Mouse (Mus musculus) urinary bladder, postnatal 14 days (tissue): ENCODE data around the gene Hoxa10.

ENCODE experiments used
- DNase-seq: peaks from one replicate; pipeline ENCODE4 v3.0.0; 2021; ENCODE audit warnings: low spot score

Gene Hoxa10

GRCm38 (mm10) chr6:52245040-52245756 lies 4.5 kb upstream of the Hoxa10 start:
- peak; percentile 55 for DNase-seq

- DNase-seq: no peak
These were observed 3.9 kb upstream of the Hoxa10 start for GRCm38 (mm10) chr6:52244471-52245039.

GRCm38 (mm10) chr6:52243681-52244121 lies 3.0 kb upstream of the Hoxa10 start:
- DNase-seq: no peak

- peak; percentile 23 for DNase-seq
These were observed 2.2 kb upstream of the Hoxa10 start for GRCm38 (mm10) chr6:52242801-52243332.

GRCm38 (mm10) chr6:52241001-52241621 lies 457 bp upstream of the Hoxa10 start:
- DNase-seq: peak; percentile 5

- peak; percentile 46 for DNase-seq
These were observed 847 bp downstream of the Hoxa10 start for GRCm38 (mm10) chr6:52239625-52240388.

- DNase-seq: peak; percentile 12
These were observed 1.7 kb downstream of the Hoxa10 start for GRCm38 (mm10) chr6:52238976-52239375.

- peak; percentile 30 for DNase-seq
These were observed 2.5 kb downstream of the Hoxa10 start for GRCm38 (mm10) chr6:52238155-52238545.

- DNase-seq: peak; percentile 58
These were observed 3.1 kb downstream of the Hoxa10 start for GRCm38 (mm10) chr6:52237346-52238154.

- DNase-seq: peak; percentile 29
These were observed 3.8 kb downstream of the Hoxa10 start for GRCm38 (mm10) chr6:52236806-52237205.

- DNase-seq: no peak
These were observed 4.8 kb downstream of the Hoxa10 start for GRCm38 (mm10) chr6:52235866-52236265.

GRCm38 (mm10) chr6:52235267-52235666 lies 5.4 kb downstream of the Hoxa10 start:
- peak; percentile 8 for DNase-seq

GRCm38 (mm10) chr6:52234428-52235140 lies 6.1 kb downstream of the Hoxa10 start:
- peak; percentile 80 for DNase-seq

- peak; percentile 90 for DNase-seq
These were observed 6.9 kb downstream of the Hoxa10 start for GRCm38 (mm10) chr6:52233546-52234427.

- peak; percentile 34 for DNase-seq
These were observed 7.6 kb downstream of the Hoxa10 start for GRCm38 (mm10) chr6:52232984-52233545.

- DNase-seq: peak; percentile 59
These were observed 8.1 kb downstream of the Hoxa10 start for GRCm38 (mm10) chr6:52232568-52232965.

GRCm38 (mm10) chr6:52231885-52232567 lies 8.6 kb downstream of the Hoxa10 start:
- peak; percentile 54 for DNase-seq

- peak; percentile 67 for DNase-seq
These were observed 10.0 kb downstream of the Hoxa10 start, which contains the start of gene Hoxa9 for GRCm38 (mm10) chr6:52230516-52231165. TSS of gene Hoxa9 (minus strand) at chr6:52231089.
